Mouse (Mus musculus): ENCODE data around the gene Prr18. TPM values are rescaled to one million over a fixed set of nuclear protein-coding genes. Genes with fewer than 3 reads are reported as not detected.
"Not testable (repeated sequence)": the region's sequence is repeated elsewhere in the genome, so short reads cannot be mapped to it uniquely, and the experiment has no call there.

Gene Prr18
- total RNA-seq (2021): under 1 TPM; 0.17 to 0.22 TPM

DNA sequence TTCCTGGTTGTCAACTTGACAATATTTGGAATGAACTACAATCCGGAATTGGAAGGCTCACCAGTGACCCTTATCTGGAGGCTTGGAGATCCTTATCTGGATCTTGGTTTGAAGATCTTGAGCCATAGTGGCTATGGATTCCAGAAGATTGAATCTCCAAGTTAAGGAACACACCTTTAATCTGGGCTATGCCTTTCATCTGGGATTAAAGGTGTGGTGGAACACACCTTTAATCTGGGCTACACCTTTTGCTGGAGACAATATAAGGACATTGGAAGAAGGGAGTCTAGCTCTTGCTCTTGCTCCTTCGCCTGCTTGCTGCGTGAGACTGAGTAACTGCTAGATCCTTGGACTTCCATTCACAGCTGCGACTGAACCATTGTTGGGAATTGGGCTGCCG, at the start of gene Prr18:
Gene Prr18 (plus strand): TSS at position 301 of the 400 bp plus-strand sequence.
- DNase-seq; intact Hi-C loops (cut with DNase I): not testable (repeated sequence)

DNA sequence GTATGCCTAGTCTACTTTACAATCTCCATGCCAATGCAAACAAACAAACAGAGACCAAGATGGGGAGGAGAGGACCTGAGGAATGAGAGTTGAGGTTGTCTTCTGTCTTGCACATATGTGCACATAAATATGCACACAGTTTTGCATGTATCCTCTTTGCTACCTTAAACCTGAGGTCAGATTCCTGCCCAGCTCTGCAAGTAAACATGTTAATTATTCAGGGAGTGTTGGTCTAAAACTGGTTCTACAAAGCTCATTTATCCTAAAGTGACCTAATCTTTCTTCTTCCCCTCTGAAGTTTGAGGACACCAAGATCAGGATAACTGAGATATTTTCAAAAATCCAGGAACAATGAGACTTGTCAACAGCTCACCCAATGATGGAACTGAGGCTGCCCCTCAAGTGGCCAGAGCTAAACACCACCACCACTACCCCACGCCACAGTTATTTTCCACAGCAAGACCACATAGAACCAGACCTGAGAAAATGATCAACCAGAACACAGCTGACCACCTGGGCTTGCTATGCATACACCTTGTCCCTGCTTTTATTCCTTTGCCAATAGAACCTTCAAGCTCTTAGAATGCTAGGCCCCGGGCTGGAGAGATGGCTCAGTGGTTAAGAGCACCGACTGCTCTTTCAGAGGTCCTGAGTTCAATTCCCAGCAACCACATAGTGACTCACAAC, 47.1 kb upstream of the Prr18 start:
- intact Hi-C loops (cut with DNase I): loop anchor here (10.0 kb wide), 1 partner anchor 515 kb away; no protein-coding TSS in a partner anchor

DNA sequence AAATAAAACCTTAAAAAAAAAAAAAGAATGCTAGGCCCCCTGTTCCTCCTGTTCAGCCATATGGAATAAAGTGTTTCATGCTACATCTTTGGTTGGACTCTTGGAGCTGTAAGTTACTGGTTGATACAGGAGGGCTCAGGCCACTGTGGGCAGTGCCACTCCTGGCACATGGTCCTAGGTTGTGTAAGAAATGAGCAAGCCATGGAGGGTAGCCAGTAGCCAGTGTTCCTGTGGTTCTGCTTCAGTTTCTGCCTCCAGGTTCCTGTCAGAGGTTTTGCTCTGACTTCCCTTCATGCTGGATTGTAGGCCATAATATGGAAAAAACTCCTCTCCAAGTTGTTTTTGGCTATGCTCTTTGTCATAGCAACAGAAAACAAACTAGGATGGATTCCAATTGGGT, 46.5 kb upstream of the Prr18 start:
- no peak for DNase-seq
- intact Hi-C loops (cut with DNase I): no loop called here

More for the DNA sequence above, 47.1 kb upstream of the Prr18 start:
- no peak for DNase-seq

DNA sequence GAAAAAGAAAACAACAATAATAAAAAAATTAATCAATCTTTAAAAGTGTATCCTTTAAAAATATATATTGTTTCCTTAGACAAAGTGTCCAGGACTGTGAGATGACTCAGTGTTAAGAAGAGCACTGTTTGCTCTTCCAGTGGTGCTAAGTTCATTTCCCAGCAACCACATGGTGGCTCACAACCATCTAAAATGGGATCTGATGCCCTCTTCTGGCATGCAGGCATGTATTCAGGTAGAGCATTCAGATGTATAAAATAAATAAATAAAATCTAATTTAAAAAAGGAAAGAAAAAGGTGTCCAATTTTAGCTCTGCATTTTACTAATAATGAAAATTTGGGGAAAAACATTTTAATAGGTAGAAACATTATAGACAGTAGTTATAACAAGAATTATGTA, 41.4 kb upstream of the Prr18 start:
- intact Hi-C loops (cut with DNase I): no loop called here
- no peak for DNase-seq

DNA sequence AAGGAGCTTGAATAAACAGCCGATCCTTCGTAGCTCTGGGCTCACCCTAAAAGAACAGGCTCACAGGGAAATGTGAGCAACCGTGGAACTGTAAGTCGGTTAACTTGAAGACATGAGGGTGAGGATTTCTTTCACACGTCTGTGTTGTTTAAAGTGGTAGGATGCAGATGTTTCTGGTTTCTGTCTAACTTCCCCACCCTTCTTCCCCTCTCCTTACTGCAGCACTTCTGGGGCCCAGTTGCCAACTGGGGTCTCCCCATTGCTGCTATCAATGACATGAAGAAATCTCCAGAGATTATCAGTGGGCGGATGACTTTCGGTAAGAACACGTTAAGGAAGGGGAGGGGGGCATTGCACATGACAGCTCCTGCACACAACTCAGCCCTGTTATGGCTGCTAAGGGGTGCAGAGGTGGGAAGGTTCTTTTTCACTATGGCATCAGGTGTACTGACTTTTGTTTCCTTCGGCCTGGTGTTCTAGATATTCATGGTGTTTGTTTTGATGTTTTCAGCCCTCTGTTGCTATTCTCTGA, 40.9 kb upstream of the Prr18 start:
- intact Hi-C loops (cut with DNase I): no loop called here

DNA sequence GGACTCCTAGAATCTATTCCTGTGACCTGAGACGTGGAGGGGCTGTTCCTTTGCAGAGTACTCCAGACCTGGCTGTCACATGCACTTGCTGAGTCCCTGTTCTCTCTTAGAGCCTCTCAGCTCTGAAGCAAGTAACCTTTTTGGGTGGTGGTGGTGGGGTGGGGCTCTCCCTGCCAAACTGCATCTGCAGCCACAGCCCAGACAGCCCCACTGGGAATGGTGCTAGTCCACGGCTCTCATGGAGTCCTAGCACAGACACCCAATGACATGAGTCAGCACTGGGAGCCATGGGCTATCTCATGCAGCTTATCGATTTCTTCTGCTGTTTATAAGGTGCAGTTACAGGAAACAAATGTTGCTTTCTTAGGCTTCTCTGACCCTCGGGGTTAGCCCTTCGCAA, 39.5 kb upstream of the Prr18 start:
- no peak for DNase-seq
- intact Hi-C loops (cut with DNase I): no loop called here

More for the DNA sequence above, 40.9 kb upstream of the Prr18 start:
- DNase-seq: no peak

DNA sequence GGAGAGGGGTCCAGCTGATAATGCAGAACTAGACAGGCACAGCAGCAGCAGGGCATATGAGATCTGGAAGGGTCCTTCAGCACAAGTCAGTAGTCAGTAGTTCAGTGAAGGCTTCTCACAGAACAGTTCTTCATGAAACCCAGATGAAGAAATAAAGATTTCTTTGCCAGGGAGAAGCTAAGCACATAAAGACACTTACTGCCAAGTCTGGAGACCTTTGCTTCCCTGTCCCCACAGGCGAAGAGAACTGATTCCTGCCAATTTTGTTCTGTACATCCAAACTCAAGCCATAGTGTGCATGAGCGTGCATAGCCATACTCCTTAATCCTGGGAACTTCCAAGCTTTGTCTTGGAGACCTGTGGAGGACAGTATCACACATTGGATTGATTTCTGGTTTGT, 39.0 kb upstream of the Prr18 start:
- no peak for DNase-seq
- intact Hi-C loops (cut with DNase I): no loop called here

DNA sequence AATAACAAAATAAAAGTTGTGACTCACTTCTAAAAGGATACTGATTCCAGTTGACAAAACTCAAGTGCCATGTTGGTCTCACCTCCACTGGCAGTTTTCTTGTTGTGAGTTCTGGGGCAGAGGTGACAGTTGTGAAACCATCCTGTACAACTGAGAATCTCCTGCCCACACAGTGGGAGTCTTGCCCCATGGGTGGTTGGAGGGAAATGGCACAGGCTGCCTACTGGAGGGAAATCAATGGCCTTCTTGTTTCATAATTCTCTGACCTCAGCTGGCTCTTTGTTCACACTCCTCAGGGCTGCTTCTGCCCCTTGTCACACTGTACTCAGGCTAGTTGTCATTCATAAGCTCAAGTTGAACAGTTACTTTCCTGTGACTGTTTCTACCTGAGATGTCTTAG, 37.7 kb upstream of the Prr18 start:
- no peak for DNase-seq
- intact Hi-C loops (cut with DNase I): no loop called here

DNA sequence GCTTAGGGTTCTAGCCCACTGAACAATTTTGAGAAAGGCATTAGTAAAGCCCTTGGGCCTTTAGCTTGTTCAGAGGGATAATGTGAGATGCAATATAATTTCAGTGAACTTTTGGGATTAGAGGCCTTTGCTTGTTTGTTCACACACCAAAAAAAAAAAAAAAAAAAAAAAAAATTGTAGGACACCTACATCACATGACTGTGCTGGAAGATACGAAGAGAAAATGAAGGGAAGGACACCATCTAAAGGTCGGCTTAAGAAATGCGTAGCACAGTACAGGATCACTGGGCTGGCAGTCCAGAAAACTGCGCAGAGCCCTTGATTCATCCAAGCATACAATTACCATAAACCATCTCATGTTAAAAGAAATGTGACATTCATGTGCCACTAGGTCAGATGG, 35.7 kb upstream of the Prr18 start:
- no peak for DNase-seq
- intact Hi-C loops (cut with DNase I): loop anchor here (5.0 kb wide), 1 partner anchor 34 kb away; no protein-coding TSS in a partner anchor

DNA sequence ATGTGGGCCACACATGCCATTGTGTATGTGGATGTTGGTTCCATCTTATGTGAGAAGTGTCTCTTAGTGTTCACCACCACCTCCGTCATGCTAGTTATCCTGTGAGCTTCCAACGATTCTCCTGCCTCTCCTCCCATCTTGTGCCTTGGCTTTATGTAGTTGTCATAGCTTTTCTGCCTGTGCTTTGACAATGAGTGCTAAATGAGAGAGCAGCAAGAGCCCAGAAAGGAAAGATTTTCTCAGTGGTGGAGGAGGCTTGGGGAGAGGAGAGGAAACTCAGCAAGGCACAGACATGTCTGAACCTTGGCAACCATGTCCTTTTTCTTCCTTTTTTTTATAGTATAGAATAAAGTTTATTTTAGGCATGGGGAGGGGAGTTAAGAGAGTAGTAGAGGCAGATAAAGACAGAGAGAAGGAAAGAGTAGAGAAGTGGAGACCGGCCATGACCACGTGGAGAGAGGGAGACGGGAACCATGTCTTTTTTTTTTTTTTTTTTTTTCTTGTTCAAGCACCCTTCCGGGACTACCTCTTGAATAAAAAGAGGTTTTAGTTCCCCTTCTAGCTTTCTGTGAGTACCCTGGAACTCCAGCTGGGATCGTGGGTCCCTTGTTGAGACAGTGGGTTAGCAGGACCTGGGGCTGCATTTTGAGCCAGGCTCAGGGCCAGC, 34.4 kb upstream of the Prr18 start:
- intact Hi-C loops (cut with DNase I): loop anchor here (5.0 kb wide), 1 partner anchor 36 kb away; no protein-coding TSS in a partner anchor
- no peak for DNase-seq

DNA sequence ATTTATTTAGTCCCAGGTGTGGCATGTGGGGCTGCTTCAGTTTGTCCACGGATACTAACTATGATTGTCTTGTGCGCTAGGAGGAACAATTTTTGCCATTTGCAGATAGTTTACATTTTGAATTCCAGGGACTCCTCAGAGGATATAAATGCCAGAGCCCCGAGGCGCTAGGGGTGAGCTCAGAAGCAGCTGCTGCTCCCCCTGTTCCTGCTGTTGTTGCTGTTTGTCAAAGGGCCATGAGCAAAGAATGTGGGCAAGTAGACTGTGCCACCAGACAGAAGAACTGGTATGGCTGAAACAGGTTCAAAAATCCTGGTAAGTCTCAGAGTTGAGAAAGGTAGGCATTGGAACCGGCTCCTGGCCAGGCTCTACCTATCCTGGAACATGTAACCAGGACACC, 33.6 kb upstream of the Prr18 start:
- intact Hi-C loops (cut with DNase I): loop anchor here (5.0 kb wide), 1 partner anchor 36 kb away; no protein-coding TSS in a partner anchor
- DNase-seq: no peak

DNA sequence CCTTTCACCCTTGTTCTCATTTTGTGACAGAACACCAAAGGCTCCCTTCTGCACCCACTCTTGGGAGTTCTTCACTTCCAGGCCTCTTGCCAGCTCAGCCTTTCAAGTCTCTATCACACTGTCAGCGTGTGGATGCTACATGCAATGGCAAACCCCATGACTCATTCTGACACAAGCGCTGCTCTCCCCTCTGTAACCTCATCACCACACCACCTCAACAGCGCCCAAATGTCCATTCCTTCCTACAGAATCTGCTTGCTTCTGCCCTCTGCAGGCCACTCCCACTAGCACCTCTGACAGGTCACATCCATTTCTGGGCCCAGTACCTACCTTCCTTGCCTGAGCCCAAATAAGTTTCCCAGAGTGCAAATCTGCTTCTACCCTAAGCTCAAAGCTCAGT, 31.5 kb upstream of the Prr18 start:
- intact Hi-C loops (cut with DNase I): no loop called here
- DNase-seq: no peak

DNA sequence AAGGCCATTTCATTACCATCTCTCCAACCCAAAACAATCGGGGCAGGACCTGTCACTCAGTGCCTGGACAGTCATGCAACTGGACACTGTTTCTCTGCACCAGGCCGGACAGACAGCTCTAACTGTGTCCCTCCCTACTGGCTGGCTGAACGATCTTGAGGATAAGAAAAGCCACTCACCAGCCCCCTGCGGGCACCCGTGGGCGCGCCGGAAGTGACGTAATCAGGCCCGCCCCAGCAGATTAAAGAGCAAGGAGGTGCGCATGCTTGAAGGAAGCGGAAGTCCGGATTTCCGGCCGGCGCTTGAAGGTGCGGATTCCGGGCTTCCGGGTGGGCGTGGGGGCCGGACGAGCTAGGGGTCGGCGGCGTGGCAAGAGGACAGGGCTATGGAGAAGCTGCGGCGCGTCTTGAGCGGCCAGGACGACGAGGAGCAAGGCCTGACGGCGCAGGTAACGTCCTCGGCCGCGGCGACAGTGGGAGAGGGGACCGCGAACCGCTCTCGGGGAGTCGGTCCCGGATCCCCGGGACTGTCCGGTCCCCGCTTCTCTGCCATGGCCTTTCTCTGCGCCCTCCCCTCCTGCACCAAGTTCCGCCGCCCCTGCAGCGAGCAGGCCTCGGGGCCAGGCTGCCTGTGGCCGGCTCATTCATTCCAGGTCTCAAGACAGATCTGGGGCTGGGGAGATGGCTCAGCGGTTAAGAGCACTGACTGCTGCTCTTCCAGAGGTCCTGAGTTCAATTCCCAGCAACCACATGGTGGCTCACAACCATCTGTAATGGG, 26.2 kb upstream of the Prr18 start, which contains the start of gene Sft2d1:
Gene Sft2d1 (plus strand): TSS at position 265 of the 777 bp plus-strand sequence.
- intact Hi-C loops (cut with DNase I): loop anchor here (2.0 kb wide), 2 partner anchors 26 to 62 kb away; no protein-coding TSS in a partner anchor
- peak; percentile 97 to 98 for DNase-seq

DNA sequence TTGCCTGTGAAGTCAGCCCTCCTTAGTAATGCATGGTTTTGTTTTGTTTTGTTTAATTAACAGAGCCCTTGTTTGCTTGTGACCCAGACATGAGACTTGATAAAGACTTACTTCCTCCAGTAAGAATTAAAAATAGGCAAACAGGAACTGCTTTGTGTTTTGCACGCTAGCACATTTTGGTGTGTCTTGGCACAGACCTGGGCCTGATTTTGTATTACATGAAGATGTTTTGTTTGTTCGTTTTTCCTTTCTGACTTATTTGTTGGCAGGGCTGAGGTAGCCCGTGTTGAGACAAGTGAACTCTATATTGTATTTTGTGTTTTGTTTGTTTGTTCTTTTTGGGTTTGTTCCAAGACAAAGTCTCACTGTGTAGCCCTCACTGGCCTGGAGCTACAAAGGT, 25.5 kb upstream of the Prr18 start:
- intact Hi-C loops (cut with DNase I): loop anchor here (2.0 kb wide), 2 partner anchors 27 to 61 kb away; no protein-coding TSS in a partner anchor
- DNase-seq: no peak

DNA sequence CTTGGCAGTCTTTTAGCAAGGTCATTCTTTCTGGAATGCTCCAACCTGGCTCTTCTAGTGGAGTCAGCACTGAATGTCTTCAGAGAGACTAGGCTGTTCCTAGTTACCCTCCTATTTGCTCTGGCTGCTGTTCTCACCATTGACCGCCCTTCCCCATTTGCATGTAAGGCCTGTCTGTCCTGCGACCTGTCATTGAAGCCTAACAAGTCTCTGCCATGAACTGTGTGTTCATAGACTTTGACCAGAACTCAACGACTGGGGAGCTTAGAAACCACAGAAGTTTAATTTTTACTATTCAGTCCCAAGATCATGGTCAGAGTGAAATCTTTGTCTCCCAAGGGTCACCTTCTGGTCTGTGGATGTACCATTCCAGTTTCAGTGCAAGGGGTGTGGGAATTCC, 23.3 kb upstream of the Prr18 start:
- intact Hi-C loops (cut with DNase I): no loop called here
- no peak for DNase-seq

DNA sequence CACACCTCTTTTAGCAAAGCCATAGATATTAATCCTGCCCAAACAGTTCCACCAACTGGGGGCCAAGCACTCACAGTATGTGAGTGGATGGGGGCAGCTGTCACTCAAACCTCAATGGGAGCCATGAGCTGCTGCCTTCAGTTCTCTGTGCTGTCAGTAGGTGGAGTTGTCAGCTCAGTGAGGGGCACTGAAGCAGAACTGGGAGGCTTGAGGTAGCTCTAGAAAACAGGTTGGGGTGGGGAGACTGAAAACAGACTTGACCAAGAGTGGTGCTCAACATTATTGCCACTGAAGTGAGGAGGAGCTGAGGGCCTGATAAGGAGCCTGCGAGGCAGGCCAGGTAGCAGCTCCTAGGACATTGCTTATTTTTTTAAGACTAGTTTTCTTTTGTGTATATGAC, 21.0 kb upstream of the Prr18 start:
- no peak for DNase-seq
- intact Hi-C loops (cut with DNase I): no loop called here

DNA sequence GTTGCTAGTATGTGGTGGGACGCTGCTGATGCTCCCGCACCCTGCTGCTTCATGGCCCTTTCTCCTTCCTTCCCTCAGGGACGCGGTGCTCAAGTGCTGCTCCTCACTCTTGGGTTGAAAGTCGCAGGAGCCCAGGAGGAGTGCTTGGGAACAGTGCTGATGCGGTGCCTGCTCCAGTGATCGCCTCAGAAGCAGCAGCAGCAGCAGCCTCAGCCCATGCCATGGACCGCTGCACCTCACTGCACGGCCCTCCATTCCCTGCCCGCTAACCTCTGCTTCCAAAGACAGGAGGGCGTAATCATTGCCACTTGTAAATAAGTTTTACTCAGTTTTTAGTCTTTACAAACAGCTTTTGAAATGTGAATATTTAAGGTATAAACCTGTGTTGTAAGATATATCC, 10.4 kb upstream of the Prr18 start:
- DNase-seq; intact Hi-C loops (cut with DNase I): not testable (repeated sequence)

DNA sequence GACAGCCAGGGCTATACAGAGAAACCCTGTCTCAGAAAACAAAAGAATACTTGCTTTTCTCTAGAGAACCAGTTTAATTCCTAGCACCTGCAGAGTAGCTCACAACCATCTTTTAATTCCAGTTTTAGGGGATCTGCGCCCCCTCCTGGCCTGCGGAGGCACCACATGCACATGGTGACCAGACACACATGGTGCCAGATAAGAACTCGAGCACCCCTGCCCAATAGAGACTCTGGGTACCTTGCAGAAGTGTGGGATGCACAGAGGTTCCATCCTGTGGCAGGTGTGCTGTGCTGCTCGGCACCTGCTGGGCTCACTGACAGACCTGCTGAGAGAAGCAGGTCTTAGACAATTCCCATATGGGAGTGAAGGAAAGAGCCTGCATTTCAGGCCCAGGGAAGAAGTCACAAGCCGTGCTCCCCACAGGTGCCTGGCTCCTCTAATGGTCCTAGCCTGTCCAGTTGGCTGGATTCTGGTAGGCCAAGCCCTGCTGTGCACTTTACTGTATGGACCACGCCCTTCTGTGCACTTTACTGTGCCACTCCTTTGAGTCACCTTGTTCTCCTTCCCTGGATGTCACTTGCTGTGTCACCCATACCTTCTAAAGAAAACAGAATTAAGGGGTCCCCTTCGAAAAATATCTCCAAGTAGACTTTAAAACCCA, 8.6 kb upstream of the Prr18 start:
- intact Hi-C loops (cut with DNase I): no loop called here
- DNase-seq: no peak

DNA sequence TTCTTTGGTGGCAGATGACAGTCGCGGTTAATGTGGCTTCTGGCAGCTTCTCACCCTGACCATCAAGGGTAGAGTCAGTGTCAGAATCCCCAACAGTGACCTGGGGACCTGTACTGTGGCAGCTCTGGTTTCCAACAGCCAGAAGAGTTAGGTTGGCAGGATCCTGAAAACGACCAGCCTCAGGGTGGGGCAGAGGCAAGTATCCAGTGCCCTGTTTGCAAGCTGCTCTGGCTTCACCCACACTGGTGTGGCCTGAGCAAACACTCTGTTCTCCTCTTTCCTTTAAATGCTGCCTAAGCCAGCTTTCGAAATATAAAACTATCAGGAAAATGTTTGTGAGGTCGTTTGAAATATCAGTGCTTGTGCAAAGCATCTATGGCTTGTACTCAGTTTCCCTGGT, 6.7 kb upstream of the Prr18 start:
- DNase-seq: no peak
- intact Hi-C loops (cut with DNase I): no loop called here

DNA sequence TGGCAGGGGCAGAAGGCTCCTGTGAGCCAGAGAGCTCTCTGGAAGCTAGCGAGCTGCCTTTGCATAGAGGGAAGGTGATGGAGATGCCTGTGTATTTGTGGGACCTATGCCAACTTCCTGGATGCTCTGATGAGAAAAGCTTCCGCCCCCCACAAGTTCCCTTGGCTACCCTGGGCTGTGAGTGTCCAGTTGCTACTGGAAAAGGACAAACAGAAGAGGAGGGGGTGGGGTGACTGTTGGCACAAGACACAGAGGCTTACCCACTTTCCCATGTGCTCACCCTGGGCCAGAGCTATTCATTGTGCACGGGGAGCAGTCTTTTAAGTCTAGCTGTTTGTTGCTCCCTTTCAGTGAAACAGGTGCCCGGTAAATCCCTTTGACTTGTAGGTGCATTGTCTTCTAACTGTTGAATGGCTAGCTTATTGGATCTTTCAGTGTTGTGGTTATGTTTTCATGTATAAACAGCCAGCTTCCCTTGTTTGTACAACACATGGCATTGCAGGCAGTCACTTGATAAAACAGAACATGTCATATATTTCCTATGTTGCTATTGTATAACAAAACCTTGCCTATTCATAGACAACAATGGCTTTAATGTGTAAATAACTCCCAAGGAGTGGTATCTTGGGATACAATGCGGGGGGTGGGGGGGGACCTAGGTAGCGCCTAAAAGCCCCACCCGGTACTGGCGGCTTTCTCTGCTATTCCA, 2.6 kb downstream of the Prr18 start:
- intact Hi-C loops (cut with DNase I): no loop called here
- no peak for DNase-seq

Data from heart, postnatal 36 days (tissue).